8 mouse cellular contexts compared by ENCODE assay signal in the genomic region with DNA sequence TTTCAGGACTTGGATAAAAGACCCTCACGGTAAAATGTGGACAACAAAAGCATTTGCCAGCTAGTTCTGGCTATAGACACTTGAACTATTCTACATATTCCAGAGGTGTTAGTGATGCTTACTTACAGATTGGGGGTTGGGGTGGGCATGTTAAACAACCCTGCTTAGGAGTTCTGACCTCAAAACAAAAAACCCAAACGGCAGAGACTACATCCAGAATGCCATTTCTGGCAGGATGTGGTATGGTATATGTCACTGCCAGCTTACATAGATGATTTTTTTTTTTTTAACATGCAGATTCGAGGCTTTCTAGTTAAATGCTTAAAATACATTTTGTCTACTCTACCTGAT. TPM values are rescaled to one million over a fixed set of nuclear protein-coding genes. Genes with fewer than 3 reads are reported as not detected.
DNase-seq lines count a peak whose midpoint lies in the region; ATAC-seq and TF ChIP-seq lines count a peak whose summit lies in the region.

No protein-coding gene starts in this region.

- no peak for TF ChIP-seq POLR2A in kidney, adult 2 months (IDR thresholded peaks at IDR 0.05; ENCODE audit: low read depth, low read length)

- WGBS in kidney, adult 2 months = 0% methylated on average over 3 of the region's 3 CpGs
- WGBS in heart, embryonic 15.5 days = under 1% methylated on average over 3 of the region's 3 CpGs
- 3% methylated on average over 3 of the region's 3 CpGs for WGBS in liver, postnatal 0 days (ENCODE audit: insufficient replicate concordance)

- H3K9me3 ChIP-seq in heart, embryonic 15.5 days (replicated peaks) = no peaks in the 10 kb centered on the region
- H3K9me3 ChIP-seq in liver, postnatal 0 days (ENCODE audit: low read length) = no peaks in the 10 kb centered on the region

- H3K27ac ChIP-seq in kidney, adult 2 months (ENCODE audit: insufficient read depth, low read depth, low read length) = no peak overlapping the region
- no peak overlapping the region for H3K27ac ChIP-seq in heart, embryonic 15.5 days
- peak overlapping the region; percentile 100; the same call in 1 of the 2 replicates for H3K27ac ChIP-seq in liver, postnatal 0 days (ENCODE audit: low read depth)

- TF ChIP-seq EP300 in liver, postnatal 0 days (IDR thresholded peaks at IDR 0.05; ENCODE audit: low read depth) = no peak

- H3K4me2 ChIP-seq in heart, embryonic 15.5 days = peak overlapping the region; percentile 71
- H3K4me2 ChIP-seq in liver, postnatal 0 days (ENCODE audit: low read depth, low read length) = peak overlapping the region; percentile 93

- ATAC-seq in heart, embryonic 15.5 days (replicated peaks; ENCODE audit: insufficient number of reproducible peaks, insufficient read depth, low FRiP score, low read depth) = no peak
- no peak for ATAC-seq in liver, postnatal 0 days

- no peak for DNase-seq in kidney, adult 2 months
- DNase-seq in kidney, postnatal 36 days = no peak
- peak; percentile 14 for DNase-seq in Muller cell, postnatal 12 days (ENCODE audit: inconsistent ontology term)
- DNase-seq in liver, postnatal 0 days = no peak
- DNase-seq in thymus, postnatal 25 days = peak; percentile 37
- no peak for DNase-seq in layer of hippocampus, postnatal 25 days (ENCODE audit: extremely low spot score in 1 of 2, low spot score in 1 of 2)
- no peak for DNase-seq in frontal cortex, postnatal 25 days (ENCODE audit: low spot score in 2 of 2)

- peaks cover 3% of the 10 kb centered on the region; the same call in 1 of the 2 replicates for H3K4me1 ChIP-seq in kidney, adult 2 months (ENCODE audit: control insufficient read depth, insufficient read depth, low read length)
- peaks cover 18% of the 10 kb centered on the region for H3K4me1 ChIP-seq in heart, embryonic 15.5 days (replicated peaks)
- H3K4me1 ChIP-seq in liver, postnatal 0 days (ENCODE audit: insufficient read depth) = peaks cover 17% of the 10 kb centered on the region

- H3K9ac ChIP-seq in heart, embryonic 15.5 days = peak overlapping the region; percentile 100
- peak overlapping the region; percentile 100 for H3K9ac ChIP-seq in liver, postnatal 0 days (replicated peaks)

- no peaks in the 10 kb centered on the region for H3K27me3 ChIP-seq in kidney, adult 2 months (replicated peaks; ENCODE audit: control insufficient read depth, insufficient read depth, low read length)
- no peaks in the 10 kb centered on the region for H3K27me3 ChIP-seq in heart, embryonic 15.5 days
- no peaks in the 10 kb centered on the region for H3K27me3 ChIP-seq in liver, postnatal 0 days (ENCODE audit: insufficient read depth, low read length)

- TF ChIP-seq CTCF in kidney, adult 2 months (conservative IDR thresholded peaks at IDR 0.05; ENCODE audit: insufficient read depth, insufficient read length, low read depth, low read length) = no peak
- no peak for TF ChIP-seq CTCF in liver, postnatal 0 days (IDR thresholded peaks at IDR 0.05; ENCODE audit: low read depth)

- H3K4me3 ChIP-seq in kidney, adult 2 months (ENCODE audit: insufficient read depth, low read depth, low read length) = peak overlapping the region; percentile 45
- peak overlapping the region; percentile 97 for H3K4me3 ChIP-seq in heart, embryonic 15.5 days
- peak overlapping the region; percentile 98 for H3K4me3 ChIP-seq in liver, postnatal 0 days (ENCODE audit: low read depth, low read length)

- H3K36me3 ChIP-seq in kidney, adult 2 months (ENCODE audit: control insufficient read depth, insufficient read depth, low read length) = no peaks in the 10 kb centered on the region
- H3K36me3 ChIP-seq in heart, embryonic 15.5 days = no peaks in the 10 kb centered on the region
- no peaks in the 10 kb centered on the region for H3K36me3 ChIP-seq in liver, postnatal 0 days (replicated peaks; ENCODE audit: insufficient read depth, low read length)

RNA-seq across cellular contexts. Expression of gene Rbm33, which starts 1.0 kb away (rescaled TPM):
- 18.4 and 19.0 TPM in 2 replicates for polyA plus RNA-seq in kidney, adult 2 months (2012; rRNA removed)
- 9.3 and 9.5 TPM in 2 replicates for polyA plus RNA-seq in heart, embryonic 15.5 days (2015; fragmentation: Nextera tagmentation; extraction: Ambion mirVana)
- polyA plus RNA-seq in liver, postnatal 0 days (2015; fragmentation: Nextera tagmentation; extraction: Ambion mirVana) = 4.4 and 5.4 TPM in 2 replicates
- total RNA-seq in layer of hippocampus, postnatal 25 days (2021) = 10 to 100 TPM; 57.8 to 74.8 TPM

Comparison
In these comparisons a context has a peak if more than half of its experiments do, and no peak if none do; other contexts are left out.
1. DNase-seq: peak in Muller cell, postnatal 12 days (single experiment) and thymus, postnatal 25 days (single experiment); none in kidney, adult 2 months (single experiment), kidney, postnatal 36 days (0 of 2), liver, postnatal 0 days (single experiment), layer of hippocampus, postnatal 25 days (0 of 2) and frontal cortex, postnatal 25 days (0 of 2).
2. H3K4me3 ChIP-seq: peak in every context shown above with its lines; median percentile 98 in liver, postnatal 0 days; 97 in heart, embryonic 15.5 days; 45 in kidney, adult 2 months.